Mouse (Mus musculus) embryonic fibroblast, embryonic 13.5 days (primary cell): ENCODE data around the gene Gm21366. TPM values are rescaled to one million over a fixed set of nuclear protein-coding genes. Genes with fewer than 3 reads are reported as not detected.
"Not testable (repeated sequence)": the region's sequence is repeated elsewhere in the genome, so short reads cannot be mapped to it uniquely, and the experiment has no call there.

Experiments used
- H3K27ac ChIP-seq: 2 replicates; pipeline ENCODE4 v1.5.1; 2012; ENCODE audit warnings: low read length, control low read depth, inconsistent platforms; ENCODE audit not compliant: insufficient read depth
- H3K4me1 ChIP-seq: 2 replicates; pipeline ENCODE4 v1.6.1; 2011; ENCODE audit warnings: low read length; ENCODE audit not compliant: control insufficient read depth, insufficient read depth
- H3K4me3 ChIP-seq: 2 replicates; pipeline ENCODE4 v1.5.1; 2011; ENCODE audit warnings: mild to moderate bottlenecking, control low read depth, low read length; ENCODE audit not compliant: insufficient read depth
- polyA plus RNA-seq: library from polyadenylated mRNA; stranded (reverse); fragments of >200 nt; gene quantifications from 2 replicates; pipeline ENCODE4 v1.2.4, GENCODE M21; 2011; ENCODE audit warnings: low read depth; ENCODE audit not compliant: missing spikeins, insufficient read length

Gm21366 gene
- not detected in 2 replicates for polyA plus RNA-seq

GRCm38 (mm10) chrY:22861156-22861555 is at the start of gene Gm21366:
Gene Gm21366, minus strand, starts transcription at chrY:22861256.
- not testable (repeated sequence) for H3K4me3 ChIP-seq

More at GRCm38 (mm10) chrY:22861156-22861555, at the start of gene Gm21366:
- not testable (repeated sequence) for H3K27ac ChIP-seq, H3K4me1 ChIP-seq
